Mouse (Mus musculus): Measurements from ENCODE around the gene Plppr4.

- TF ChIP-seq CTCF (IDR thresholded peaks at IDR 0.05) (no peak), POLR2A (IDR thresholded peaks at IDR 0.05; ENCODE audit: insufficient read depth, low read depth, low read length) (no peak)
Measured at GRCm38 (mm10) chr3:117353940-117354339, 6.7 kb downstream of the Plppr4 start.

Measured in heart, adult 2 months (tissue).